Mouse (Mus musculus) ES-E14 (cell line): ENCODE measurements around the gene Tmem114.

ENCODE experiments used
- CHD2 ChIP-seq: IDR thresholded peaks from 2 replicates; pipeline ENCODE4 v1.6.1; 2014; ENCODE audit warnings: mild to moderate bottlenecking, low read depth, low read length, inconsistent platforms
- MAFK ChIP-seq: IDR thresholded peaks from 2 replicates; pipeline ENCODE4 v1.6.1; 2014; ENCODE audit warnings: mild to moderate bottlenecking, low read depth, low read length, inconsistent platforms; ENCODE audit not compliant: insufficient read depth
- ZNF384 ChIP-seq: IDR thresholded peaks from 2 replicates; pipeline ENCODE4 v1.6.1; 2012; ENCODE audit warnings: low read depth, low read length, inconsistent platforms

GRCm38 (mm10) chr16:8453301-8453700 is 28.4 kb upstream of the Tmem114 start:
- TF ChIP-seq MAFK (no peak), ZNF384 (no peak), CHD2 (no peak)
